Mouse (Mus musculus) neural tube, embryonic 12.5 days (tissue): Measurements from ENCODE around the gene Ehhadh. TPM values are rescaled to one million over a fixed set of nuclear protein-coding genes. Genes with fewer than 3 reads are reported as not detected.

ENCODE experiments used
- ATAC-seq: fragments of 200-750 bp; cut with Nextera tagmentation; 2 replicates; pipeline ENCODE4 v1.8.0; 2017; ENCODE audit warnings: low read depth, mild to moderate bottlenecking, moderate TSS enrichment, moderate library complexity; ENCODE audit not compliant: low FRiP score
- H3K27ac ChIP-seq: fragments of 300-500 bp; sonication (generic); 2 replicates; pipeline ENCODE4 v1.5.1; 2016
- H3K27me3 ChIP-seq: fragments of 300-500 bp; sonication (generic); replicated peaks from 2 replicates; pipeline ENCODE4 v1.6.1; 2016; ENCODE audit warnings: mild to moderate bottlenecking
- H3K36me3 ChIP-seq: fragments of 300-500 bp; sonication (generic); 2 replicates; pipeline ENCODE4 v1.6.1; 2016; ENCODE audit warnings: mild to moderate bottlenecking
- H3K4me1 ChIP-seq: fragments of 300-500 bp; sonication (generic); 2 replicates; pipeline ENCODE4 v1.6.1; 2016
- H3K4me2 ChIP-seq: fragments of 300-500 bp; sonication (generic); replicated peaks from 2 replicates; pipeline ENCODE4 v1.6.1; 2016; ENCODE audit warnings: mild to moderate bottlenecking
- H3K4me3 ChIP-seq: fragments of 300-500 bp; sonication (generic); 2 replicates; pipeline ENCODE4 v1.5.1; 2016
- H3K9ac ChIP-seq: fragments of 300-500 bp; sonication (generic); 2 replicates; pipeline ENCODE4 v1.6.1; 2016; ENCODE audit warnings: mild to moderate bottlenecking
- H3K9me3 ChIP-seq: fragments of 300-500 bp; sonication (generic); 2 replicates; pipeline ENCODE4 v1.6.1; 2016; ENCODE audit warnings: mild to moderate bottlenecking
- WGBS: fragments of 180-500 bp; shearing (Covaris S2); methylation state at CpG from one replicate; pipeline ENCODE4 v1.1.7; 2016; 5-methylcytosine and 5-hydroxymethylcytosine counted together
- polyA plus RNA-seq: library from polyadenylated mRNA; unstranded; fragments of >200 nt; fragmentation: Nextera tagmentation; extraction: Ambion mirVana; gene quantifications from 2 replicates; pipeline ENCODE4 v1.2.1, GENCODE M21; 2016

Gene Ehhadh
- polyA plus RNA-seq, 1 experiment from 2014 or later: 1.9 TPM

DNA sequence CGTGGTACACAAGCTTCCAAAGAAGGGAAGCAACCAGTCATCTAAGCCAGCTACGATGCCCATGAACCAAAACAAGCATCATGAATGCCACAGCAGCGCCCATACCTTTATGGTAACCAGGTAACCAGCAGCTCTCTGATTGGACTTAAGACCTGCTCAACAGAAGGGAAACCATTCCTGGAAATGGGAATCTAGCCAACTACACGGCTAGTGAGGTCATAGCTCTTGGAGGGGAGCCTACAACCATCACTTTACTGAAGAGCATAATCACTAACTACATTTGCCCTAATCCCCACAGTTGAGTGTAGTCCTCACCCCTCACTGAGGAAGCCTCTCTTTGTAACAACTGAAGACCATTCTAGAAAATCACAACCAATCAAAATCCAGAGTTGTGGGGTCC, 12.9 kb downstream of the Ehhadh start:
- 88% methylated on average over 4 of the region's 4 CpGs for WGBS
- no peak for ATAC-seq
- no peak overlapping the region for H3K9ac ChIP-seq
- H3K36me3 ChIP-seq: no peaks in the 10 kb centered on the region
- no peak overlapping the region for H3K4me3 ChIP-seq
- no peaks in the 10 kb centered on the region for H3K9me3 ChIP-seq
- no peak overlapping the region for H3K4me2 ChIP-seq
- H3K27me3 ChIP-seq: no peaks in the 10 kb centered on the region
- no peaks in the 10 kb centered on the region; the same call in 1 of the 2 replicates for H3K4me1 ChIP-seq
- H3K27ac ChIP-seq: no peak overlapping the region

GRCm38 (mm10) chr16:21769667-21770066, 17.9 kb downstream of the Ehhadh start:
- H3K9me3 ChIP-seq: no peaks in the 10 kb centered on the region
- no peak overlapping the region for H3K9ac ChIP-seq
- ATAC-seq: no peak
- H3K36me3 ChIP-seq: no peaks in the 10 kb centered on the region
- H3K4me3 ChIP-seq: no peak overlapping the region
- no peaks in the 10 kb centered on the region for H3K4me1 ChIP-seq
- H3K27ac ChIP-seq: no peak overlapping the region
- no peaks in the 10 kb centered on the region for H3K27me3 ChIP-seq
- no peak overlapping the region for H3K4me2 ChIP-seq
- 75% methylated on average over 5 of the region's 5 CpGs for WGBS

GRCm38 (mm10) chr16:21768255-21768654, 19.4 kb downstream of the Ehhadh start:
- H3K27me3 ChIP-seq: no peaks in the 10 kb centered on the region
- no peak overlapping the region for H3K4me2 ChIP-seq
- no peaks in the 10 kb centered on the region for H3K4me1 ChIP-seq
- no peak overlapping the region for H3K27ac ChIP-seq
- H3K4me3 ChIP-seq: no peak overlapping the region
- ATAC-seq: no peak
- H3K36me3 ChIP-seq: no peaks in the 10 kb centered on the region
- H3K9ac ChIP-seq: no peak overlapping the region
- H3K9me3 ChIP-seq: no peaks in the 10 kb centered on the region
- WGBS: 79% methylated on average over 3 of the region's 3 CpGs

- Histone ChIP-seq H3K27ac (no peak overlapping the region), H3K4me2 (no peak overlapping the region), H3K4me3 (no peak overlapping the region), H3K4me1 (no peaks in the 10 kb centered on the region), H3K36me3 (no peaks in the 10 kb centered on the region), H3K9ac (no peak overlapping the region), H3K9me3 (no peaks in the 10 kb centered on the region), H3K27me3 (no peaks in the 10 kb centered on the region)
- ATAC-seq: no peak
- WGBS: 80% methylated on average over 1 of the region's 1 CpGs
These were observed 29.2 kb downstream of the Ehhadh start for GRCm38 (mm10) chr16:21758447-21758846.

DNA sequence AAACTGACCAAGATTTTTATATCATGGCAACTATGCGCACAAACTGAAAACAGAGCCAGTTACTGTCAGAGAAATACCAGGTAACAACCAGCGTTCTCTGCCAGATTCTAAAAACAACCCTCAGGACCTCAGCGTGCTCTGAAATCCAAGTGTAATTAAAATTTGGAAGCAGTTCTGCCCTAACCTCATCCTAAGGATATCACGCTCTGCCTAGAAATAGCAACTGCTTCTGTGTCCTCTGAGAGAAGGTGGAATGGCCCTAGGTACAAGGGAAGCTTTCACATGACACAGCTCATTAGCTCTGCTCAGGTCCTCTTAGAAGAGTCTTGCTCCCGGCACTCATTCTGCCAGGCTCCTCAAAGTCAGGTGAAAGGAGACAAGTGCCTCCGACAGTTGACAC, 44.2 kb downstream of the Ehhadh start:
- ATAC-seq: no peak
- Histone ChIP-seq H3K9ac (no peak overlapping the region), H3K4me2 (no peak overlapping the region), H3K36me3 (no peaks in the 10 kb centered on the region), H3K9me3 (no peaks in the 10 kb centered on the region), H3K27me3 (no peaks in the 10 kb centered on the region), H3K4me3 (no peak overlapping the region), H3K4me1 (no peaks in the 10 kb centered on the region), H3K27ac (no peak overlapping the region)
- WGBS: 95% methylated on average over 6 of the region's 6 CpGs

DNA sequence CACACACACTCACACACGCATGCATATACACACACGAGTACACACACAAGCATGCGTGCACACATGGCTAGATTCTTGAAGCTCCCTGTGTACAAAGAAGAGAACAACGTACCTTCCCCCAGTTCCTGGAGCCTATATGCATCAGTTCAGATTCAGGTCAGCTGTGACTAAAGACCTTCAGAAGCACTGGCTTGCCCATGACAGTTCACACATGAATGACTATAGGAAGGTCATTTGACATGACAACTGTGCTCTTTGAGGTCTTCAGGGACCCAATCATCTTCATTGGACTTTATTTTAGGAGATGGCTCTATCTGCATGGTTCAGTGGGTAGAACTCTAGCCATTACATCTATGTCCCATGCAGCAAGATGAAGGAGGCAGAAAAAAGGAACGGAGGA, 44.7 kb downstream of the Ehhadh start:
- H3K36me3 ChIP-seq: no peaks in the 10 kb centered on the region
- H3K4me3 ChIP-seq: no peak overlapping the region
- H3K4me1 ChIP-seq: no peaks in the 10 kb centered on the region
- H3K27me3 ChIP-seq: no peaks in the 10 kb centered on the region
- H3K27ac ChIP-seq: no peak overlapping the region
- ATAC-seq: no peak
- no peak overlapping the region for H3K4me2 ChIP-seq
- H3K9ac ChIP-seq: no peak overlapping the region
- 89% methylated on average over 5 of the region's 5 CpGs for WGBS
- no peaks in the 10 kb centered on the region for H3K9me3 ChIP-seq

- Histone ChIP-seq H3K9me3 (no peaks in the 10 kb centered on the region), H3K4me2 (no peak overlapping the region), H3K4me1 (no peaks in the 10 kb centered on the region), H3K27ac (no peak overlapping the region), H3K36me3 (no peaks in the 10 kb centered on the region), H3K9ac (no peak overlapping the region), H3K4me3 (no peak overlapping the region), H3K27me3 (no peaks in the 10 kb centered on the region)
- ATAC-seq: no peak
- 86% methylated on average over 5 of the region's 5 CpGs for WGBS
These were observed 45.3 kb downstream of the Ehhadh start for GRCm38 (mm10) chr16:21742191-21742870.

DNA sequence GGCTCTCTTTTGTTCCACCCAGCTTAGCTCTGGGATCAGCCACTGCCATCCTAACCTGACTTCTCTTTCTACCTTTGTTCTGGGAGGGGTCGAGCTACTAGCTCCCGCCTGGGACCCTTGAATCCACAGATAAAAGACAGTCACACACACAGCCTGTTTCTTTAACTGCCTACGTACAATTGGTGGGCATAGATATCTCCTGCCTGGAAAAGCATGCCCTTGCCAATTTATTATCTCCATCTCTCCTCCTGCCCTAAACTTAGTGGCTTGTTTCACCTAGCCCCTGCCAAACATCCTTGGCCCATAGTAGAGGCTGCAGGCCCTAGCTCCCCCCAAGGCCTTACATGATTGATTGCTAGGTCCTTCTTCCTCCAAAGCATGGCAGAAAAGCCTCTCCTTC, 46.1 kb downstream of the Ehhadh start:
- Histone ChIP-seq H3K36me3 (no peaks in the 10 kb centered on the region), H3K27me3 (no peaks in the 10 kb centered on the region), H3K9ac (no peak overlapping the region), H3K9me3 (no peaks in the 10 kb centered on the region), H3K4me3 (no peak overlapping the region), H3K27ac (no peak overlapping the region), H3K4me1 (no peaks in the 10 kb centered on the region), H3K4me2 (no peak overlapping the region)
- WGBS: 76% methylated on average over 3 of the region's 3 CpGs
- ATAC-seq: no peak

DNA sequence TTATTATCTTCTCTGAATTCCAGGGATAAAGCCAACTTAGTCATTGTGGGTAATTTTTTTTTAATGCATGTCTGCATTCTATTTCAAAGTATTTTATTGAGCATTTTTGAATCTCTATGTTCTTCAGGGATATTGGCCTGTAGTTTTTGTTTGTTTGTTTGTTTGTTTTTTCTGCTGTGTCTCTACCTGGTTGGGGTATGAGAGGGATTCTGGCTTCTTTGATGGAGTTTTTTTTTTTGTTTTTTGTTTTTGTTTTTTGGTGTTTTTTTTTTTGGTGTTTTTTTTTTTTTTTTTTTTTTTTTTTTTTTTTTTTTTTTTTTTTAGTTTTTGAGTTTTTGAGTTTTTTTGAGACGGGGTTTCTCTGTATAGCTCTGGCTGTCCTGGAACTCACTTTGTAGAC, 52.0 kb downstream of the Ehhadh start:
- H3K4me2 ChIP-seq: no peak overlapping the region
- no peaks in the 10 kb centered on the region for H3K27me3 ChIP-seq
- H3K4me3 ChIP-seq: no peak overlapping the region
- ATAC-seq: no peak
- no peaks in the 10 kb centered on the region for H3K4me1 ChIP-seq
- WGBS: 86% methylated on average over 1 of the region's 1 CpGs
- no peaks in the 10 kb centered on the region for H3K36me3 ChIP-seq
- no peaks in the 10 kb centered on the region for H3K9me3 ChIP-seq
- H3K27ac ChIP-seq: no peak overlapping the region
- H3K9ac ChIP-seq: no peak overlapping the region

GRCm38 (mm10) chr16:21727897-21728364, 59.7 kb downstream of the Ehhadh start:
- H3K9ac ChIP-seq: no peak overlapping the region

GRCm38 (mm10) chr16:21727421-21727820, 60.2 kb downstream of the Ehhadh start:
- Histone ChIP-seq H3K9ac (no peak overlapping the region), H3K36me3 (no peaks in the 10 kb centered on the region), H3K4me1 (no peaks in the 10 kb centered on the region), H3K9me3 (no peaks in the 10 kb centered on the region), H3K4me3 (no peak overlapping the region), H3K27ac (no peak overlapping the region), H3K4me2 (no peak overlapping the region), H3K27me3 (no peaks in the 10 kb centered on the region; the same call in 1 of the 2 replicates)
- 0 out of 2 replicates have a peak, but pooled peaks have one; percentile 25 for ATAC-seq
- 94% methylated on average over 3 of the region's 3 CpGs for WGBS

More at GRCm38 (mm10) chr16:21727897-21728364, 59.7 kb downstream of the Ehhadh start:
- WGBS: 40% methylated on average over 10 of the region's 10 CpGs
- Histone ChIP-seq H3K27ac (no peak overlapping the region), H3K9me3 (no peaks in the 10 kb centered on the region), H3K36me3 (no peaks in the 10 kb centered on the region), H3K4me1 (no peaks in the 10 kb centered on the region), H3K4me3 (peak overlapping the region; percentile 20; the same call in 1 of the 2 replicates), H3K27me3 (no peaks in the 10 kb centered on the region; the same call in 1 of the 2 replicates), H3K4me2 (peak overlapping the region; percentile 47)
- ATAC-seq: peak; percentile 7; the same call in 1 of the 2 replicates

DNA sequence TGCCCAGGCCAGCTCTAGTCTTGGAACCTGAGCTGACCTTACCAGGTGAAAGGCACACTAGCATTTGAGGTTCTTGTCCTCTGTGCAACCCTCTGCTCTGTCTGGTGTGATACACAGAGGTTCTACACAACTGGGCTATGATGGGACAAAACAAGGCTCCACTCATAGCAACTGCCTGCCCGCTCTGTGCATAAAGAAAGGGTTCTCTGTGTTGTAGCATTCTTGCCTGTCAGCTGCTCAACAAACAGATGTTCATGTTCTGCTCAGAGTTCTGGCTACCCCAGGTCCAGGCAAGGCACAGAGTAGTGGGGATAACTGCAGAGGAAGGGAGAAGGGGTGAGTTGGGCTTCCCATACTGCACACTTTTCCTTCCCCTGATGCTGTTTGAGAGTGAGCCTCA, 63.3 kb downstream of the Ehhadh start:
- H3K4me2 ChIP-seq: no peak overlapping the region
- no peaks in the 10 kb centered on the region for H3K9me3 ChIP-seq
- H3K4me1 ChIP-seq: no peaks in the 10 kb centered on the region
- ATAC-seq: no peak
- no peaks in the 10 kb centered on the region for H3K36me3 ChIP-seq
- H3K4me3 ChIP-seq: no peak overlapping the region
- no peak overlapping the region for H3K27ac ChIP-seq
- 91% methylated on average over 1 of the region's 1 CpGs for WGBS
- no peaks in the 10 kb centered on the region for H3K27me3 ChIP-seq
- H3K9ac ChIP-seq: no peak overlapping the region

DNA sequence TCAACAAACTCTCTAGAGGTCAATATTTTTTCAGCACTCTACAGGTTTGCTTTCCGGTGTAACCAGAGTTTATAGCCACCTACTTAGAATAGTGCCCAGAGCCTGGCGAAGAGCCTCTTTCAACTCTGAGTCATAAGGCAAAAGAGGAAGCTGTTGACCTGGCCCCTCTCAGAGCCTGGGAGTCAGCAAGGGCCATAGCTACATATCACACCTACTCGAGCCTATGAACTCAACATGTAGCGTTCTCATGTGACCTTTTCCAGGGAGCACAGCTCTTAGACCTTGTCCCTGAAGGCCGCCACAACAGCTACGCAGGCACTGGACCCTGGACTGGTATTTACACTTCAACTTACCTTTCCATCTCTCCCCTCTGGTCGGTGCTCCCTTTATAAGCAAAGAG, 67.8 kb downstream of the Ehhadh start:
- H3K4me3 ChIP-seq: no peak overlapping the region

More for the DNA sequence above, 67.8 kb downstream of the Ehhadh start:
- Histone ChIP-seq H3K4me2 (no peak overlapping the region), H3K9me3 (no peaks in the 10 kb centered on the region), H3K27me3 (no peaks in the 10 kb centered on the region), H3K36me3 (no peaks in the 10 kb centered on the region), H3K27ac (no peak overlapping the region), H3K4me1 (no peaks in the 10 kb centered on the region), H3K9ac (no peak overlapping the region)
- WGBS: 93% methylated on average over 7 of the region's 7 CpGs
- ATAC-seq: no peak
